Mouse (Mus musculus) cerebellum, adult 11-12 months (tissue): ENCODE measurements at regions not wholly inside any gene's neighbourhood (a gene's known extent, or its start where the extent isn't known, plus 50 kb on each side); places are given as distances from the start of the nearest gene placed in this dataset.
A peak's percentile ranks its signal among the peaks of the same experiment; 100 is the strongest.

Experiments
- DNase-seq: peaks from one replicate; pipeline ENCODE4 v3.0.0; 2022

- no peak for DNase-seq
Observed at GRCm38 (mm10) chr4:57362652-57363051, 61.0 kb upstream of the Ptpn3 start.

GRCm38 (mm10) chr4:57369736-57370373 lies 64.2 kb upstream of the Palm2 start:
- peak; percentile 70 for DNase-seq

GRCm38 (mm10) chr4:57377872-57378271 lies 56.2 kb upstream of the Palm2 start:
- DNase-seq: no peak

- DNase-seq: no peak
Observed at GRCm38 (mm10) chr4:57380063-57380800, 53.8 kb upstream of the Palm2 start.

GRCm38 (mm10) chr4:57381306-57381705 lies 52.7 kb upstream of the Palm2 start:
- DNase-seq: no peak
